Mouse (Mus musculus) olfactory bulb, adult 2 months (tissue): Measurements from ENCODE around the gene Drd1.

ENCODE experiments used
- CTCF ChIP-seq: fragments of 200-500 bp; IDR thresholded peaks from 2 replicates; pipeline ENCODE4 v1.5.1; 2012; ENCODE audit warnings: low read depth, mild to moderate bottlenecking, low read length, moderate library complexity; ENCODE audit not compliant: insufficient read depth
- POLR2A ChIP-seq: fragments of 200-500 bp; IDR thresholded peaks from 2 replicates; pipeline ENCODE4 v1.6.1; 2012; ENCODE audit warnings: mild to moderate bottlenecking, low read depth, low read length, moderate library complexity; ENCODE audit not compliant: insufficient read depth

GRCm38 (mm10) chr13:54048679-54049352 lies 6.7 kb downstream of the Drd1 start:
- TF ChIP-seq POLR2A, result no peak
- TF ChIP-seq CTCF, result no peak
